17 mouse cellular contexts compared by ENCODE assay signal in the genomic region with DNA sequence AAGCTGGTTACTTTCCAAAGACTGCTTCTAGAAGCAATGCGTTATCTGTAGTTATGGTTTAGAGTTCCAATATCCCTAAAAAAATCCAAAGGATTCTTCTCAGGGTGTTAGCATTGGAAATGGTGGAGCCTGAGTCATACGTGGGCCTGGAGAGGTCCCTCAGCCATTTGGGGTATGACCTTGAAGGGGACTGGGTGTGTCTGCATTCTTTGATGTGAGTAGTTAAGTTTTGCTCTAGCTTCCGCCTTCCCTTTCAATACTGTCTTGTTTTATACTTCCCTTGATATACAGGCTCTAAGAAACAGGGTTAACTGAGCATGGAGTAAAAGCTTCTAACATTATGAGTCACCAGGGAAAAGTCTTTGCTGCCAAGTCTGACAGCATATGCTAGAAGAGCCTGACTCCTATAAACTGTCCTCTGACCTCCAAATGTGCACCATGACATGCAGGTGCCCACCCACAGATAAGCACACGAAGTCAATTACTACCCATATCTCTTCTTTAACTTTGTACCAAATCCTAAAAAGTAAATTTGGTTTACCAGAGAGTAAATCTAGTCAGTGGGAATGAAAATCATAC. TPM values are rescaled to one million over a fixed set of nuclear protein-coding genes. Genes with fewer than 3 reads are reported as not detected.
DNase-seq lines count a peak whose midpoint lies in the region; ATAC-seq and TF ChIP-seq lines count a peak whose summit lies in the region.
"Had no signal": no experiment of that assay in that cellular context is flagged by ENCODE, and none has a peak within 500 bp of the region (broad histone marks: within the 10 kb centered on the region; RNA-seq: fewer than 3 reads in every experiment).

No protein-coding gene starts in this region.

- peaks cover 0 to 5% of the 10 kb centered on the region in 2 experiments; a peak in 3 of 4 replicates for H3K4me1 ChIP-seq in liver, embryonic 14.5 days (replicated peaks; ENCODE audit: control insufficient read depth in 2 of 2, insufficient read depth in 2 of 2, low read length in 1 of 2)
- no peaks in the 10 kb centered on the region; the same call in 1 of the 2 replicates for H3K4me1 ChIP-seq in liver, embryonic 11.5 days (replicated peaks; ENCODE audit: control insufficient read depth, insufficient read depth, low read length)
- H3K4me1 ChIP-seq in stomach, postnatal 0 days (replicated peaks; ENCODE audit: control insufficient read depth, insufficient read depth), result no peaks in the 10 kb centered on the region
- H3K4me1 ChIP-seq in intestine, embryonic 15.5 days (replicated peaks), result no peaks in the 10 kb centered on the region
- H3K4me1 ChIP-seq: embryonic facial prominence, embryonic 12.5 days; forebrain, embryonic 12.5 days; hindbrain, embryonic 15.5 days; limb, embryonic 15.5 days had no signal

- H3K9ac ChIP-seq in liver, embryonic 14.5 days (replicated peaks), result no peak overlapping the region
- H3K9ac ChIP-seq in liver, embryonic 11.5 days (ENCODE audit: low read depth, low read length), result no peak overlapping the region
- H3K9ac ChIP-seq in stomach, postnatal 0 days (ENCODE audit: low read length), result no peak overlapping the region
- H3K9ac ChIP-seq in intestine, embryonic 15.5 days, result no peak overlapping the region
- H3K9ac ChIP-seq: embryonic facial prominence, embryonic 12.5 days; forebrain, embryonic 12.5 days; hindbrain, embryonic 15.5 days; limb, embryonic 15.5 days had no signal

- no peak overlapping the region for H3K4me2 ChIP-seq in liver, embryonic 14.5 days (ENCODE audit: low read depth)
- H3K4me2 ChIP-seq in liver, embryonic 11.5 days, result no peak overlapping the region
- H3K4me2 ChIP-seq in stomach, postnatal 0 days (replicated peaks; ENCODE audit: low read depth), result no peak overlapping the region
- H3K4me2 ChIP-seq in intestine, embryonic 15.5 days (replicated peaks), result no peak overlapping the region
- H3K4me2 ChIP-seq: embryonic facial prominence, embryonic 12.5 days; forebrain, embryonic 12.5 days; hindbrain, embryonic 15.5 days; limb, embryonic 15.5 days; midbrain, embryonic 11.5 days had no signal

- H3K9me3 ChIP-seq in liver, embryonic 14.5 days (ENCODE audit: control insufficient read depth, low read length), result no peaks in the 10 kb centered on the region
- no peaks in the 10 kb centered on the region for H3K9me3 ChIP-seq in liver, embryonic 11.5 days (ENCODE audit: control insufficient read depth, low read length)
- no peaks in the 10 kb centered on the region for H3K9me3 ChIP-seq in stomach, postnatal 0 days (ENCODE audit: control insufficient read depth, low read length)
- no peaks in the 10 kb centered on the region for H3K9me3 ChIP-seq in intestine, embryonic 15.5 days
- H3K9me3 ChIP-seq: embryonic facial prominence, embryonic 12.5 days; forebrain, embryonic 12.5 days; hindbrain, embryonic 15.5 days; limb, embryonic 15.5 days had no signal

- no peaks in the 10 kb centered on the region for H3K27me3 ChIP-seq in liver, embryonic 14.5 days (ENCODE audit: control insufficient read depth, insufficient read depth, low read length)
- no peaks in the 10 kb centered on the region for H3K27me3 ChIP-seq in liver, embryonic 11.5 days (replicated peaks; ENCODE audit: control insufficient read depth, insufficient read depth, low read length)
- H3K27me3 ChIP-seq in stomach, postnatal 0 days (ENCODE audit: control insufficient read depth, insufficient read depth, low read length), result no peaks in the 10 kb centered on the region
- H3K27me3 ChIP-seq in intestine, embryonic 15.5 days (replicated peaks), result no peaks in the 10 kb centered on the region
- H3K27me3 ChIP-seq: embryonic facial prominence, embryonic 12.5 days; forebrain, embryonic 12.5 days; hindbrain, embryonic 15.5 days; limb, embryonic 15.5 days had no signal

- TF ChIP-seq CTCF in liver, embryonic 14.5 days (IDR thresholded peaks at IDR 0.05; ENCODE audit: low read depth), result no peak
- TF ChIP-seq CTCF in stomach, postnatal 0 days (IDR thresholded peaks at IDR 0.05; ENCODE audit: low read depth), result no peak

- H3K4me3 ChIP-seq in liver, embryonic 14.5 days (ENCODE audit: insufficient read depth in 1 of 2, low read depth in 2 of 2, low read length in 2 of 2), result no peak overlapping the region
- H3K4me3 ChIP-seq in liver, embryonic 11.5 days (ENCODE audit: low read depth, low read length), result no peak overlapping the region
- no peak overlapping the region for H3K4me3 ChIP-seq in stomach, postnatal 0 days (ENCODE audit: low read depth, low read length)
- no peak overlapping the region for H3K4me3 ChIP-seq in intestine, embryonic 15.5 days (replicated peaks)
- H3K4me3 ChIP-seq: embryonic facial prominence, embryonic 12.5 days; forebrain, embryonic 12.5 days; hindbrain, embryonic 15.5 days; limb, embryonic 15.5 days had no signal

- TF ChIP-seq EP300 in liver, embryonic 14.5 days (IDR thresholded peaks at IDR 0.05; ENCODE audit: low read depth), result no peak
- TF ChIP-seq EP300 in stomach, postnatal 0 days (optimal IDR thresholded peaks at IDR 0.05), result no peak

- H3K36me3 ChIP-seq in liver, embryonic 14.5 days (replicated peaks; ENCODE audit: control insufficient read depth, insufficient read depth, low read depth), result no peaks in the 10 kb centered on the region
- no peaks in the 10 kb centered on the region for H3K36me3 ChIP-seq in liver, embryonic 11.5 days (ENCODE audit: control insufficient read depth, insufficient read depth, low read length)
- no peaks in the 10 kb centered on the region for H3K36me3 ChIP-seq in stomach, postnatal 0 days (ENCODE audit: control insufficient read depth, insufficient read depth, low read length)
- H3K36me3 ChIP-seq in intestine, embryonic 15.5 days, result no peaks in the 10 kb centered on the region
- H3K36me3 ChIP-seq: embryonic facial prominence, embryonic 12.5 days; forebrain, embryonic 12.5 days; limb, embryonic 15.5 days had no signal

- 58% methylated on average over 4 of the region's 4 CpGs for WGBS in liver, embryonic 14.5 days (ENCODE audit: insufficient replicate concordance)
- 72% methylated on average over 4 of the region's 4 CpGs for WGBS in liver, embryonic 11.5 days
- 63% methylated on average over 4 of the region's 4 CpGs for WGBS in stomach, postnatal 0 days
- 73% methylated on average over 4 of the region's 4 CpGs for WGBS in intestine, embryonic 15.5 days

- ATAC-seq in liver, embryonic 14.5 days (ENCODE audit: insufficient read depth), result 0 out of 2 replicates have a peak, but pooled peaks have one; percentile 33
- no peak for ATAC-seq in liver, embryonic 11.5 days (replicated peaks; ENCODE audit: low FRiP score)
- peak; percentile 21; the same call in 1 of the 2 replicates for ATAC-seq in stomach, postnatal 0 days (ENCODE audit: low FRiP score, low TSS enrichment)
- ATAC-seq in intestine, embryonic 15.5 days, result no peak

- DNase-seq in adrenal gland, adult (ENCODE audit: inconsistent age in 2 of 2, low spot score in 1 of 2), result peak; percentile 26 to 78
- DNase-seq in adrenal gland, postnatal 4 days (ENCODE audit: low spot score in 2 of 2), result no peak
- no peak for DNase-seq in liver, embryonic 14.5 days (ENCODE audit: low read depth in 3 of 3, low spot score in 3 of 3)
- no peak for DNase-seq in liver, embryonic 11.5 days (ENCODE audit: low spot score)
- DNase-seq in adrenal gland, postnatal 36 days, result peak; percentile 6 to 21
- no peak for DNase-seq in stomach, postnatal 0 days (ENCODE audit: low spot score)
- DNase-seq in layer of hippocampus, adult 11-12 months (ENCODE audit: low spot score), result no peak
- DNase-seq: cerebellum, postnatal 14 days; heart, postnatal 14 days; kidney, adult 2 months; right cerebral cortex, postnatal 25 days had no signal

- H3K27ac ChIP-seq in liver, embryonic 14.5 days, result no peak overlapping the region
- no peak overlapping the region for H3K27ac ChIP-seq in liver, embryonic 11.5 days (ENCODE audit: low read depth, low read length)
- 0 out of 2 replicates have a peak overlapping the region, but pooled peaks have one; percentile 24 for H3K27ac ChIP-seq in stomach, postnatal 0 days (replicated peaks)
- H3K27ac ChIP-seq in intestine, embryonic 15.5 days, result no peak overlapping the region
- H3K27ac ChIP-seq: embryonic facial prominence, embryonic 12.5 days; forebrain, embryonic 12.5 days; hindbrain, embryonic 15.5 days; limb, embryonic 15.5 days had no signal

RNA-seq across cellular contexts. Expression of a gene that starts 32.3 kb away (rescaled TPM):
- 10 to 100 TPM; 78.5 to 81.2 TPM for total RNA-seq in adrenal gland, postnatal 4 days (2021)
- 5.9 and 8.2 TPM in 2 replicates for polyA plus RNA-seq in liver, embryonic 14.5 days (2012; rRNA removed)
- polyA plus RNA-seq in liver, embryonic 14.5 days (2014; fragmentation: Nextera tagmentation; extraction: Ambion mirVana), result 13.0 and 14.6 TPM in 2 replicates
- 46.8 and 47.2 TPM in 2 replicates for polyA plus RNA-seq in liver, embryonic 11.5 days (2014; fragmentation: Nextera tagmentation; extraction: Ambion mirVana)
- 10 to 100 TPM; 72.8 to 81.7 TPM for total RNA-seq in adrenal gland, postnatal 36 days (2021)
- polyA plus RNA-seq in stomach, postnatal 0 days (2015; fragmentation: Nextera tagmentation; extraction: Ambion mirVana), result 20.7 and 21.4 TPM in 2 replicates
- 53.2 and 55.1 TPM in 2 replicates for polyA plus RNA-seq in intestine, embryonic 15.5 days (2015; fragmentation: Nextera tagmentation; extraction: Ambion mirVana)

RNA-seq across cellular contexts. Expression of a gene that starts 51.0 kb away (rescaled TPM):
- total RNA-seq in adrenal gland, postnatal 4 days (2021), result 100 to 1,000 TPM; 849 to 850 TPM
- polyA plus RNA-seq in liver, embryonic 14.5 days (2012; rRNA removed), result 363 and 406 TPM in 2 replicates
- 732 and 769 TPM in 2 replicates for polyA plus RNA-seq in liver, embryonic 14.5 days (2014; fragmentation: Nextera tagmentation; extraction: Ambion mirVana)
- polyA plus RNA-seq in liver, embryonic 11.5 days (2014; fragmentation: Nextera tagmentation; extraction: Ambion mirVana), result 1,057 and 1,087 TPM in 2 replicates
- 100 to 1,000 TPM; 682 to 902 TPM for total RNA-seq in adrenal gland, postnatal 36 days (2021)
- polyA plus RNA-seq in stomach, postnatal 0 days (2015; fragmentation: Nextera tagmentation; extraction: Ambion mirVana), result 1,360 and 1,478 TPM in 2 replicates
- polyA plus RNA-seq in intestine, embryonic 15.5 days (2015; fragmentation: Nextera tagmentation; extraction: Ambion mirVana), result 1,647 and 1,711 TPM in 2 replicates

Comparison
In these comparisons a context has a peak if more than half of its experiments do, and no peak if none do; other contexts are left out.
1. DNase-seq: peak in adrenal gland, adult (2 of 2) and adrenal gland, postnatal 36 days (2 of 2); none in adrenal gland, postnatal 4 days (0 of 2), liver, embryonic 14.5 days (0 of 3), liver, embryonic 11.5 days (single experiment), stomach, postnatal 0 days (single experiment) and layer of hippocampus, adult 11-12 months (single experiment).
2. ATAC-seq: peak in liver, embryonic 14.5 days (single experiment) and stomach, postnatal 0 days (single experiment); none in liver, embryonic 11.5 days (single experiment) and intestine, embryonic 15.5 days (single experiment).